Mouse (Mus musculus) layer of hippocampus, adult 9-10 months (tissue): Measurements from ENCODE around the gene Slc7a6os.
"Not testable (repeated sequence)": the region's sequence is repeated elsewhere in the genome, so short reads cannot be mapped to it uniquely, and the experiment has no call there.

Source experiments
- DNase-seq: peaks from one replicate; pipeline ENCODE4 v3.0.0; 2022; ENCODE audit warnings: low spot score

Slc7a6os gene

GRCm38 (mm10) chr8:106210821-106211345 is at the start of gene Slc7a6os, which contains the start of gene Prmt7:
Gene Slc7a6os, minus strand, starts transcription at chr8:106210935.
Gene Prmt7, plus strand, starts transcription at chr8:106210936.
- DNase-seq = peak; percentile 77

- no peak for DNase-seq
Observed at GRCm38 (mm10) chr8:106259579-106260255, 49.0 kb upstream of the Slc7a6os start.

GRCm38 (mm10) chr8:106258169-106258568 is 47.4 kb upstream of the Slc7a6os start:
- no peak for DNase-seq

- DNase-seq = no peak
Observed at GRCm38 (mm10) chr8:106250186-106250585, 39.5 kb upstream of the Slc7a6os start.

- no peak for DNase-seq
Observed at GRCm38 (mm10) chr8:106237106-106237505, 26.4 kb upstream of the Slc7a6os start.

GRCm38 (mm10) chr8:106234567-106235261 is 24.0 kb upstream of the Slc7a6os start:
- no peak for DNase-seq

GRCm38 (mm10) chr8:106232751-106233150 is 22.0 kb upstream of the Slc7a6os start:
- no peak for DNase-seq

- DNase-seq = no peak
Observed at GRCm38 (mm10) chr8:106231536-106231935, 20.8 kb upstream of the Slc7a6os start.

GRCm38 (mm10) chr8:106226589-106226988 is 15.9 kb upstream of the Slc7a6os start:
- peak; percentile 32 for DNase-seq

GRCm38 (mm10) chr8:106219620-106220019 is 8.9 kb upstream of the Slc7a6os start:
- no peak for DNase-seq

GRCm38 (mm10) chr8:106213959-106214358 is 3.2 kb upstream of the Slc7a6os start:
- DNase-seq = no peak

GRCm38 (mm10) chr8:106211421-106211820 is 686 bp upstream of the Slc7a6os start:
- DNase-seq = no peak

GRCm38 (mm10) chr8:106210035-106210731 is 552 bp downstream of the Slc7a6os start:
- DNase-seq = peak; percentile 33

GRCm38 (mm10) chr8:106199596-106199995 is 11.1 kb downstream of the Slc7a6os start:
- DNase-seq = not testable (repeated sequence)

GRCm38 (mm10) chr8:106198741-106199140 is 12.0 kb downstream of the Slc7a6os start:
- DNase-seq = no peak

GRCm38 (mm10) chr8:106194062-106194461 is 16.7 kb downstream of the Slc7a6os start:
- no peak for DNase-seq

GRCm38 (mm10) chr8:106193162-106193561 is 17.6 kb downstream of the Slc7a6os start:
- DNase-seq = no peak

GRCm38 (mm10) chr8:106191639-106192038 is 19.1 kb downstream of the Slc7a6os start:
- DNase-seq = no peak

- DNase-seq = no peak
Observed at GRCm38 (mm10) chr8:106189162-106189561, 21.6 kb downstream of the Slc7a6os start.

GRCm38 (mm10) chr8:106186394-106186793 is 24.3 kb downstream of the Slc7a6os start:
- DNase-seq = no peak

GRCm38 (mm10) chr8:106185628-106186270 is 25.0 kb downstream of the Slc7a6os start:
- no peak for DNase-seq

- DNase-seq = no peak
Observed at GRCm38 (mm10) chr8:106178428-106178827, 32.3 kb downstream of the Slc7a6os start.
